Mouse (Mus musculus): ENCODE measurements at regions not wholly inside any gene's neighbourhood (a gene's known extent, or its start where the extent isn't known, plus 50 kb on each side); places are given as distances from the start of the nearest gene placed in this dataset.

DNA sequence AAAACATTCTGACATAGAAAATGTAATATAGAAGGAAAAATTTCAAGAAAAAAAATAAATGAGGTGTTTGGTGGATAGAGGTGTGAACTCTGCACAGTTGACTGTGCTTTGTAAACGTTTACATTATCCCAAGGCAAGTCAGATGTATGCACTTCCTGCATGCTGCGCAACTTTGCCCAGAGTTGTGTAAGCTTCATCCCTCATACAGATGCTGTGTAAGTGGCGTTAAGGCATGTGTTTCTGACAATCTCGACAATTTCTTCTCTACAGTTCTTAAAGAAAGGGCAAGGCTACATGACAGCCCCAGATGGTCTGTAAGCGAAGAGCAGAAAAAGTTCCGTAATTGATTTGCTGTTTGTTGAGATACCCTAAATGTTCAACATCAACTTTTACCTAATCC, 476.6 kb upstream of the Pitx2 start:
- no peak for DNase-seq

DNA sequence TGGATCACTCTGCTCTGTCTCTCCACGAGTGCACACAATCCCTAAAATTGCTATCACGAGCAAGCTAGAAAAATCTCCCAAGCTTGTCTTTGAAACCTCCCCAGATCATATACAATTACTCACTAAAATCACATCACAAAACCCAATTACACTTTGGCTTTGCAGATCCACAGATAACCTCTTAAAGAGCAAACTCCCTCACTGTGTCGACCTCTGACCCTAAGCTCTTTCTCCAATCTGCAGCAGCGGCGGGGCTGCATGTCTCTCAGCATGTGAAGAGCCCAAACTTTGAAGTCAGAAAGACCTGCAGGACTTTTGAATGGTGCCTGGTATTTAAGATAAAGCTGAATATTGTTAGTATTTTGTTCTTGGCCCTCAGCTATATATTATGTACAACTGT, 479.4 kb upstream of the Pitx2 start:
- DNase-seq, result no peak

DNA sequence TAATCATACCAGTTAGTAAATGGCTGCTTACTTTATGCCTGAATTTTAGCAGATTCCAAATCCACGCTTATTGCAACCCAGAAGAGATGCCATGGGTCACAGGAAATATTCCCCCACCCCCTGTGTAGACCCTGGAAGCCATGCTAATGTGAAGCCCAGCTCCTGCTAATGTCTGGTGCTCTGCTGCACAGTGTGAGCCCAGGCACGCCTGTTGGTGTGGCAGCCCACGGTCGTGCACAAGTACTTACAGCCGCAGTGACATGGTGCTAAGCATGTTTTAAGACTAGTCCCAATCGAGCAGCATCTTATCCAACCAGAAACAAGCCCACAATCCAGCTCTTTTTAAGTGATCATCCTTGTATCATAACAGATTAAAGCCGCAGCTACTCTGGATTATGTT, 480.5 kb upstream of the Pitx2 start:
- DNase-seq, result no peak

DNA sequence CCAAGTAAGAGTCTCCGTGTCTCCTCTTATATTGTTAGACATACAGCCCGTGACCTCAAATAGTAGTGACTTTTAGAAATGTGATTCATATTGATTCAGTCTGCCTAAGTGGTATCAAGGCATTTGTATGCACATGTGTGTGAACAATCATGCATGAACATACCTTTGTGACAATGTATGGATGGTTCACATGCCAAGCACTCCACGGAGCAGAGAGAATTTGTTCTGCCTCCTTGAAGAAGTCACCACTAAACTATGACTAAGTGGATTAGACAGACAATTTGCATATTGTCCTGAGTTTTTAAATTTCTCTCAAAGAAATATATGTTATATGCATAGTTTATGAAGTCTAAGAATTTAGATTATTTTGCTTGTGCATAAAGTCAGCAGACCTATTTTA, 492.4 kb upstream of the Pitx2 start:
- no peak for DNase-seq

DNA sequence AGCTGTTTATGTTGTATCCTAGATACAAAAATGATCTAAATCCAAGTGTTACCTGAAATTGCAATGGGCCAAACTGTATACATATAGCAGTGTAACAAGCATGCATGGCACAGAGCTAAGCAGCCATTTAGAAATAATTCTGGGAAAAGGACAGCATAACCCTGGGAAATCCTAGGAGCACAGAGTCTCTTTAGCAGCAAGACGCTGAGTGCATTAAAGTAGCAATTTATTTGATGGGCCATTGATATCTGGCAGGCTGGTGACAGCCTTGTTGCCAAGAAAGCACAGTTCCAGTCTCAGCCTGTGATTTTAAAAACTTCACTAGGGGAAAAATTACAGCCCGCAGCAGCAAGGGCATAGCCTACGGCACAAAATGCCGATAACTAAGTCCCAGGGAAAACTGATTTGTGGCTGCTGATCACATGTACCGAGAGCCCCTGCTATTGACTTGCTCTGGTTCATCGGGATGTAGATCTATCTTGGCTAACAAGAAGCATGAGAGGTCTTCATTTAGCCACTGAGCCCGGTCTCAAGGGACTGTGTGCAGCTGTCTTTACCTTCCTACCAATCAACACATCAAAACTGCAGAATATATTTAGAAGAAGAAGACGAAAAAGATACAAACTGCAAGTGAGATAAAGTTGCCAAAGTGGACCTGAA, 531.1 kb upstream of the Pitx2 start:
- DNase-seq, result no peak

DNA sequence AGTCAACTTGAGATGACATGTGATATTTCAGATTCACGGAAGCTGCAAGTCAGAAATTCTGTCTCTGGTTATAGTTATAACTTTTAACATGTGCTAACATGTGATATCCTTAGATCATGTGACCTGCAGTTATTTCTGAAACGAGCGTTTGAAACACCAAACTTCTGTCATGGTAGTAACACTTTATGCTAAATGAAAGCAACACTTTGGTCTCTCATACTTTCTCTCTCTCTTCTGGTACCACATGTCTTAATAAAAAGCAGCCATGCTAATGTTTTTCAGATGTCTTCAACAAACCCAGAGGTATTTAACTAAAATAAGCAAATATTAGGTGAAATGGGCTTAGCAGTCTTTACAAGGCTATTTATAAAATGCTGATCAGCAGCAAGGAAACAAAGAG, 534.5 kb upstream of the Pitx2 start:
- no peak for DNase-seq

DNA sequence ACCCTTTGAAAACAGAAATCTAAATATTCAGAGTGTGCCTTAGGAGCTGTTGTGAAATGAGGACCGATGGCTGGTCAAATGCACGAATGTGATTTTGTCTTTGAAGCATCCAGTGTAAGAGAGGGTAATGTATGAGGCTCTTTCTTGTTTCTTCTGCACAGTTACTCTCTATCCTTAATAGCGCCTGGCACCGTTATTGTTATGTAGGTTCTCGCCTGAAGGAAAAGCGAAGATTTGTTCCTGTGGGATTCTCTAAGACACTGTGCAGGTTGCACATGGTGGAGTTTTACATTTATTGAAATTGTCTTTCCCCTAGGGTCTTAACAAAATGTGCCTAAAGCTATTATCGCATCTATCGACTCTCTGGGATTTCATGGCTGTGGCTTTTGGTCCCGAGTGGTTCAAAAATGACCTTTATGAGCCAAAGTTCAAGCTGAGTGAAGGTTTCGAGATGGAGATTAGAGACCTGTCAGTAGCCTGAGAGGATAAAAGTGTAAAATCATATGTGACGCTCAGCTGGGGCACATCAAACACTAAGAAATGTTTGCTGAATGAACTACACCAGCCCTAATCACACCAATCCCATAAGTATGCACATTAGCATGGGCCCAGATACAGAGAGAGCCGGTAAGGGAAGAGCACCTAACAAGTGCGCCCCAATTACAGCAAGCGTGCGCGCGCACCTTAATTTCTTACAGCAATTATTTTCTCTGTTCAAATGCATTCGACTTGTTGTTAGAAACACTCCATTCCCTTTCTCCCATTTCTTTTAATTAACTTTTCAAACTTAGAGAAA, 562.5 kb upstream of the Pitx2 start:
- no peak for DNase-seq

DNA sequence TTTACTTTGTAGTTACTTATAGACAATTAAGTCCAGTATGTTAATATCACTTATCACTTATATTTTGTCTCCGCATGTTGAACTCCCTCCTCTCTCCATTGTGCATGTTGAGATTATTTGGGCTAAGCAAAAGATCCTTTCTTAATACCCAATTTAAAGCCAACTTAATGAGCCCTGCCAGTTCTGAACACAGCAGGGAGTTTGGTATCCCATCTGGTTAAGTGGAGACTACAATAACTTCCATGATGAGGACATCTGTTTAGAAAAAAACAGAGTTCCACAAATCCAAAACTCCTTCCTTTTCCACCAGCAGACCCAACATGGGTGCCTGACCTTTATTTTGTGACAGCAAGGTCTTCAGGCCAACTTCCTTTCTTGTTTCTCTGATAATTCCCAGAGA, 572.0 kb upstream of the Pitx2 start:
- DNase-seq, result no peak

DNA sequence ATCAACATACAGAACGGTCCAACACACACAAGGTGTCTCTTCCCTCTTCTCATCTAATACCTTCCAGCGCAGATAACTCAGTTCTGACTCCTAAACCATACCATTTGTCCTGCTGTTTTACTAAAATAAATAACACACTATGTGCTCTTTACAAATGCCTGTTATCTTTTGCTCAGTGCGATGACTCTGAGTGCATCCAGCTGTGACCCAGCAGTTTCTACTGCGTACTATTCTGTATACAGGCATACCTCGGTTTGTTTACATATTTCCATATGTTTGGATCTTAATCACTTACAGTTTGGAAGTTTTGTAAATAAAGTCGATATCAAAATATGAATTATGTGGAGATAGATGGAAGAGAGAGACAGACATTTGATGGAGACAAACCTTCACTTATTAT, 583.0 kb upstream of the Pitx2 start:
- DNase-seq, result no peak

DNA sequence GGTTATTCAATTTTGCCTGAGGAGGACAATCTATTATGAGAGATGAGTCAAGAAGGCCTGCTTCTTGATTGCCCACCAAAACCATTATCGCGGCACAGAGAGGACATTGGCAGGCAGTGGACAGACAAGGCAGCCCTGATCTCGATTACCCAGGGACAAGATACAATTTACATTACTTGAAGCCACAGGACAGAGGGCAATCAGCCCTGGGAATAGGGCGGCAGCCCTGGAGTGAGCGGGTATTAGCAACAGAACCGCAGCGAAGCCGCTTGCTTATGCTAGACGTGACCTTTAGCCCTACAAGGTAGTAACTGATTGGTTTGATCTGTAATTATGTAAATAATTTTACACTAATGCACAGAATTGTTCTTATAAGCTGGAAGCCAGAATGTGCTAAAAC, 586.0 kb upstream of the Pitx2 start:
- no peak for DNase-seq

DNA sequence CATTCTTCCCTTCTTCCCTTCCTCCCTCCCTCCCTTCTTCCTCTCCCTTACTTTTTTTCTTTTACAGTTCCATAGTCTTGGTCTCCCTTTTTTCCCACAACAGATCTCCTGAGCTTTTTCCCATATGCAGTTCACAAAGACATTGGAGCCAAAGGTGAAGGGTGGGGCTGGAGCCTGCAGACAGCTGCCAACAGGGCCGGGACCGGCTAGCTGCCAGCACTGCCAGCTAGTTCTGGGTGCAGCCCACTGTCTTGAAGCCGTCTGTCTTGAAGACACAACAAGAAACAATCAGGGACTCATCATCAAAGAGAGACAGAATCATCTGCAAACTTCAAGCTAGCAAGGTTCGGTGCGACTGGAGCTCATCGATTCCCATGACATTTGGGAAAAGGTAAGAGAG, 588.9 kb upstream of the Pitx2 start:
- DNase-seq, result no peak

DNA sequence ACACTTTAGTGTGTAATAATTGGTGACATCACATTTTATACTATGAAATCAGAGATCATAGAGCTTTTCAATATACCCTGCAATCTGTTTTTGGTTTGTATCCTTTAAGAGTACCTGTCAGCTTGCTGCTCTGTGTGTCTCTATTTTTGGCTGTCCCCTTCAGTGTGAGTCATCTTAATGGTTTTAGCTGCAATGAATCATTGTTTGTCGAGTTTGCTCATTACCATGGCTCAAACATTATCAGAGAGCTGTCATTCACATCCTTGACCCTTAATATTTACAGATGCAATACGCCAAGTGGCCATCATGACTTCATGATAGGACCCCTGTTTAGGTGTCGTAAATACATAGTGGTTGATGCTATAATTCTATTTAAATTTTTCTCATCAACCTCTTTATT, 591.0 kb upstream of the Pitx2 start:
- no peak for DNase-seq

DNA sequence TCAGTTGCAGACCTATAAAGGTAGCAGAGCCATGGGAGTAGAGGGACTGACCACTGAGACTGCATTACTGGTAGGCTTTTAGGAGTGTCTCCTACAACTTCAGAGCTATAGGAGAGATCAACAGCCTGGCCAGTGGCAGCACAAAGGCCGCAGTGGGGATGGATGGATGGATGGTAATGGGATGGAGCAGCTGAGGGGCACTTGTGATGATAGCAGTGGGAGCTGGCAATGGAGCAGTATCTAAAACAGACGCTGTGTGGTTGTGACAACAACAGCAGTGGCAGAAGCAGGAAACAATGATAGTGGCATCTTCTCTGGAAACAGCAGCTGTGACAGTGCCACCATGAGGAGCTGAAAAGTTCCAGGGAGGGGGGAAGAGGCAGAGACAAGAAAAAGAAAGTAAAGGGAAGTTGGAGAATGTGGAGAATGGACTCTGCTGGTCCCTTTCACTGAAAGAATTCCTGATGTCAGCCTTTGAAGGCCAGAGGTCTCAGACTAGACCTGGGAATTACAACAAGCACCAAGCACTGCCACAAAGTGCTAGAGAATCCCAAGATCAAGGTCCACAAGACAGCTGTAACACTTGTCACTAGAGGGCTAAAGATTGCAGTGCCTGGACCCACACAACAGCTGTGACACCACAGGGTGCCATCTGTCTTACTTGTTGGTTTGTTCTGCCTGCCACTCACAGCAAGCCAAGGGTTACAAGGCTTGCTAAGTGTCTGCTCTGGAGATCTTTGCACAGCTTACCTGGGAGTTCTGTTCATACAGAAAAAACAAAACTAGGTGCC, 624.1 kb upstream of the Pitx2 start:
- DNase-seq, result no peak

DNA sequence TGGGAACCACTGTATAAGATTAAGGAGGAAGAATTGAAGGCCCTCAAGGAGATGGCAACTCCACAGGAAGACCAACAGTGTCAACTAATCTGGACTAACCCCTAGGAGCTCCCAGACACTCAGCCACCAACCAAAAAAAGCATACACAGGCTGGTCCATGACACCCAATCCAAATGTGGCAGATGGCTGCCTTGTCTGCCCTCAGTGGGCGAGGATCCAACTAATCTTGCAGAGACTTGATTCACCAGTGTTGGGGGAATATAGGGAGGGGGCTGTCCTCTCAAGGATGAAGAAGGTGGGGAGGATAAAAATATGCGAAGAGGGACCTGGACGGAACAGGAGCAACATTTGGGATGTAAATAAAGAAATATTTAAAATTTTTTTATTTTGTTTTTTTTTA, 629.1 kb upstream of the Pitx2 start:
- DNase-seq, result no peak

DNA sequence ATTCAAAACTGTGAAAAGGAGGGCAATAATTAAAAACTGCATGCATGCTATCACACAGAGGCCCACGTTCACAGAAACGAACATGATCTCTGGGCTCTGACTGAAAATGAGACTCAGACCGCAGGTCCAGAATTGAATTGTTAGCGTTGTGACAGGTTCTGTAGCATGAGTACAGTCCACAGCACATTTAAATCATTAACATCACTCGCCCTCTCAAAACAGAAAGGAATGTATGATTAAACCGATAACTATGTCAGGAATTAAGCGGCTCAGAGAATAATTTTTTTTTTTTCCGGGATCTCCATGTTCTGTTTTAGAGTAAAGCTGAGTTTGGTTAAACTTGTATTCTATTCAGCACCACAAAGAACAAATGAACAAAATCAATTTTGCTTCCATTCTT, 634.3 kb upstream of the Pitx2 start:
- no peak for DNase-seq

DNA sequence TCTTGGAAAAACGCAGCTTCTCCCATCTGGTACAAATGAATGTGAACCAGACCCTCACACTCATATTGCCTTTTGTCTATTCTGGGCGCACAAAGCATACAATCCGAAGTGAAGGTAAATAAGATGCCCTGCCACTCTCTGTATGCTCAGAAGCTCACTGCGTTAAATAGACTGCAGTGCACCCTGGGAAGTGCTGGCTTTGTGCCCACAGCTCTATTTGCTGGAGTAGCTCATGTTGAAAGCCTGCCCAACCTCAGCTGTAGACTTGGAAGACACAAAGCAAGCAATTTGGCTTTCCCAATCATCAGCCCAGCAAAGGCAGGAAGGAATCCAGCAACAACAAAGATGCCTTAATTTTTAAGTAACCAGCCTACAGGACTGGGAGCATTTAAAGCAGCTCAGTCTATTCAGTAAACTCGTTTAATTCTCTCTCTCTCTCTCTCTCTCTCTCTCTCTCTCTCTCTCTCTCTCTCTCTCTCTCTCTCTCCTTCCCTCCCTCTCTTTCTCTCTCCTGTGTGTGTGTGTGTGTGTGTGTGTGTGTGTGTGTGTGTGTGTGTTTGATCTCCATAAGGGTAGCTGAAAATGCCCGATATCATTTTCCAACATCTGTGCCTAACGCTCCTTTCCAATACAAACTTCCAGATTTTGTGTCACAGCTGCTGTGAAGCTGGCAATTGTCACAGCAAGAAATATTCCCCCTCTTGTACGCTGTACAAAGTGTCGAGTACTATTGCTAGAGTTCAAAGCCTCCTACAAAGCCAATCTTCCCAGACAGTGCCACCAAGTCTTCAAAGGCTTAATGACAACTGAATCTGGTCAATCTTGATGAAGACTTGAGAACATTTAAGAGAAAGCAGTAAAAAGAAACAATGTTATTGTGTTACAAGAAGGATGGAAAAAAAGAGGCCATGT, 650.5 kb upstream of the Fam241a start:
- DNase-seq, result peak; percentile 0

DNA sequence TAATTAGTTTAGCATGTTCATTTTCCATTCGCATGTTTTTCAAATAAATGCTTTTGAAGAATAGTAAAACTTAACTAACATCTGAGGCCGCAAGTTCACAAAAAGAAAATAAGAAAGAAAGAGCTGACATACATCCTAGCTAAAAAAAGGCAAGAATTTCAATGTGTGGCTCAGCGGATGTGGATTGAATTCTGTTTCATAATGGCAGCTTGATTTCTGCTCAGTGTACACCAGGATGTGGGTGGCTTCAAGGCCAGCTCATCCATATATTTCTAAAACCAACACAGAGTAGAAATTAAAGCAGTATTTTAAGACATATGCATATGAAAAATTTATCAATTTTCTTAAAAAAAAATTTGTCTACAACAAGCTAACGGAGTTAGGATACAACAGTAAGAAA, 629.3 kb upstream of the Fam241a start:
- no peak for DNase-seq

DNA sequence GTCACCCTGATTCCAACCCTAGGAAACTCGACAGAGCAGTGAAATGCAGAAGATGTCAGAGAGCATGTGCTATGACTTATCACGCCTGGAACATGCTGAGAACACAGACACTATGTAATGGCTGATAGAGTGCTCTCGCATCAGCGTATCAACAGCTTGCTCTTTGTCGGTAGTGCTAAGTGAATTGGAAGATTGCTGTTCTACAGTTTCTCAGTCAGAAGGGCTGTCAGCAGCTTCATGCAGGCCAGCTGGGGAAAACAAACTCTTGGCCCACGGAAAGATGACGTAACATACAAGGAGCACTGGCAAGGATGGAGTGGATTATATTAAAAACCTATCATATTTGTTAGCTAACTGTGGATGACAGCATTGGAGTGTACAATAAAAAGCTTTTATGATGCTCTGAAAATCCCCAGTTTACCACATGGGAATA, 624.6 kb upstream of the Fam241a start:
- no peak for DNase-seq

DNA sequence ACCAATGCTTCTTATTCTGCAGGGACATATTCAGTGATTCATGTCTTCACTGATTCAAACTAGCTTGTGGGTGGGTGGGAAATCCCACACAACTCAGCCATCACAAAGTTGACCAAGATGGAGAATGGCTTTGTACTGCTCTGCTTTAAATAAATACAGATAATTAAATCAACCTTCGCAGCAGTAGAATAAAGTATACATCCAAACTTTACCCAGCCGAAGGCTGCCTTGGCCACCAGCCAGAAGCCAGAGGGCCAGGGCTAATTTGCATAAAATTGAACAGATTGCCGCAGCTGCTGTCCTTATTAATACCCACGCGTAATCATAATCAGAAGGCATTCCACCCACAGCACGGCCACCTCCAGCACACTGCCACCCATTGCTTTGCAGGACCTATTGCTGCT, 623.8 kb upstream of the Fam241a start:
- no peak for DNase-seq

DNA sequence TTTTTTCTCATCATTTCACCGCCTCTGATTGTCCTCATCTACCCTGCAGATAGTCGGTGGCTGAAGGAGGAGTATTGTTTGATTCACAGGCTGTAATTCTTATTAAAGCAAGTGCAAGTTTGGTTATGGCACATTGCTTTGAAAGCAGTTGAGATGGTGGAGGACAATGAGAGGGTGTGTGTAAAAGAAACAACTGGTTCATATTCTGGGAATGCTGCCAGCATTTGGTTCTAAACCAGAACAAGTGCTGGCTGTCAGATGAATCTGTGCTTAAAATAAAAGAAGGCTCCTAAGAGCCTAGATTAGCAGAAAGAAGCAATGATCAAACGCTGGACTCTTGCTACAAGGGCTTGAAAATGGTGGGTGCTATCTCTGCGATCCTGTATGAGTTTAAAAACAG, 622.7 kb upstream of the Fam241a start:
- DNase-seq, result no peak

DNA sequence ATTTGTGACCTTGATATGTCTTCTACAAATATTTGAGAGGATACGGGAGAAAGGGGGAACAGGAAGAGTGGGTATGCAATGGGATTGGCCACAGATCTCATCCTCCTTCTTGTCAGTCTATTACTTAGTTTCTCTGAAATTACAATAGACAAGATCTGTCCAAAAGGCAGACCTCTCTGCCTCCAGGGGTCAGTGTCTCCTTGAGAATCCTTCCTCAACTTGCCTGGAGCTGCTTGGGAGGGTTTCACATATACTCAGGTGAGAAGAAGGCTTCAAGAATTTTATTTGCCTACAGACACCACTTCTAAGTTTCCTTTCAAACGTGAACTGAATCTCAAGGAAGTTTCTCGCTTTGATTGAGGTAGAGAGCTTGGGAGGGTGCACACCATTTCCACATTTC, 575.0 kb upstream of the Fam241a start:
- no peak for DNase-seq

DNA sequence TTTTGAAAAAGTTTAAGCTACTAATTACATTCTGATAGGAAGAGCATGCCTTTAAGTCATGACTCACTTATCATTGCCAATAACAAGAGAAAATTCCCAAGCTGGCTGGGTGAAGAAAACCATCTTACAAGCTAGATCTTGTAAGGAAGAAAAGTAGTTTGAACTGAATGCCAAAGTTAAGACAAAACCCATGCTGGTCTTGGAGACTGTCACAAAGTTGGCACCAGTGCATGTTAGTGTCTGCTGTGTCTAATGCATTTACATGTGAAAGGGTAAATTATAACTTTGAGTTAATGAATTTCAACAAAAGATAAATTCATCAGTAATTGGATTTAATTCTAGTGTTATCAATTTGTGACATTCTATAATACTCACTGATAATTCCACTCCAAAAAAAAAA, 533.6 kb upstream of the Fam241a start:
- DNase-seq, result no peak

DNA sequence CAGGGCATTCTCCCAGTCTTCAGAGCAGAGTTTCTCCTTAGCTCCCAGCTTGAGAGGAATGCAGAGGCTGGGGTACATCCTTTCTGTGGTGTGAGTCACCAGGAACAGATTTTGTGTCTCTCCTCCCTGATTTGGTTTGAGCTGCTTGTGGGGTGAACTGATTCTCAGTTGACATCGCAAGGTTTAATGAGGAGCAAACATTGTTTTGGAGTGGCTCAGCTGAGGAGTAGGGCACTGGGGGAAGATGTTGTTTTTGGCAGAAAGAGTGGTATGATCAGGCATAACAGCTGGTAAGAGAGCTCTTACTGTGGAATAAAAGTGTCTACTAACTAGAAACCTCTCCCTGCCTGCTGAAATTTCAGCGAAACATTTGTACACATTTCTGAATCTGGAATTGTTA, 519.4 kb upstream of the Fam241a start:
- DNase-seq, result no peak
